Mouse (Mus musculus) embryonic facial prominence, embryonic 13.5 days (tissue): Measurements from ENCODE around the gene Gprc5c. TPM values are rescaled to one million over a fixed set of nuclear protein-coding genes. Genes with fewer than 3 reads are reported as not detected.
"Not testable (repeated sequence)": the region's sequence is repeated elsewhere in the genome, so short reads cannot be mapped to it uniquely, and the experiment has no call there.

ENCODE experiments used
- ATAC-seq: fragments of 200-750 bp; cut with Nextera tagmentation; 2 replicates; pipeline ENCODE4 v1.8.0; 2017; ENCODE audit warnings: low read depth; ENCODE audit not compliant: insufficient number of reproducible peaks, insufficient read depth, low FRiP score, low TSS enrichment
- H3K27ac ChIP-seq: fragments of 300-500 bp; sonication (generic); 2 replicates; pipeline ENCODE4 v1.5.1; 2015; ENCODE audit warnings: moderate library complexity, mild to moderate bottlenecking, inconsistent platforms
- H3K27me3 ChIP-seq: fragments of 300-500 bp; sonication (generic); 2 replicates; pipeline ENCODE4 v1.6.1; 2015; ENCODE audit warnings: mild to moderate bottlenecking, inconsistent platforms
- H3K36me3 ChIP-seq: fragments of 300-500 bp; sonication (generic); 2 replicates; pipeline ENCODE4 v1.6.1; 2015; ENCODE audit warnings: mild to moderate bottlenecking, inconsistent platforms
- H3K4me1 ChIP-seq: fragments of 300-500 bp; sonication (generic); 2 replicates; pipeline ENCODE4 v1.6.1; 2015; ENCODE audit warnings: inconsistent platforms
- H3K4me2 ChIP-seq: fragments of 300-500 bp; sonication (generic); 2 replicates; pipeline ENCODE4 v1.6.1; 2015; ENCODE audit warnings: moderate library complexity, mild to moderate bottlenecking, inconsistent platforms
- H3K4me3 ChIP-seq: fragments of 300-500 bp; sonication (generic); 2 replicates; pipeline ENCODE4 v1.5.1; 2015; ENCODE audit warnings: mild to moderate bottlenecking, inconsistent platforms
- H3K9ac ChIP-seq: fragments of 300-500 bp; sonication (generic); 2 replicates; pipeline ENCODE4 v1.6.1; 2015; ENCODE audit warnings: mild to moderate bottlenecking, inconsistent platforms
- H3K9me3 ChIP-seq: fragments of 300-500 bp; sonication (generic); 2 replicates; pipeline ENCODE4 v1.6.1; 2016; ENCODE audit warnings: inconsistent platforms
- WGBS: fragments of 180-500 bp; shearing (Covaris S2); methylation state at CpG from one replicate; pipeline ENCODE4 v1.1.7; 2015; ENCODE audit warnings: mixed read lengths; 5-methylcytosine and 5-hydroxymethylcytosine counted together
- polyA plus RNA-seq: library from polyadenylated mRNA; unstranded; fragments of >200 nt; fragmentation: Nextera tagmentation; extraction: Ambion mirVana; gene quantifications from 2 replicates; pipeline ENCODE4 v1.2.1, GENCODE M21; 2015

Gene Gprc5c
- polyA plus RNA-seq, 1 experiment from 2014 or later, result 44.8 TPM

DNA sequence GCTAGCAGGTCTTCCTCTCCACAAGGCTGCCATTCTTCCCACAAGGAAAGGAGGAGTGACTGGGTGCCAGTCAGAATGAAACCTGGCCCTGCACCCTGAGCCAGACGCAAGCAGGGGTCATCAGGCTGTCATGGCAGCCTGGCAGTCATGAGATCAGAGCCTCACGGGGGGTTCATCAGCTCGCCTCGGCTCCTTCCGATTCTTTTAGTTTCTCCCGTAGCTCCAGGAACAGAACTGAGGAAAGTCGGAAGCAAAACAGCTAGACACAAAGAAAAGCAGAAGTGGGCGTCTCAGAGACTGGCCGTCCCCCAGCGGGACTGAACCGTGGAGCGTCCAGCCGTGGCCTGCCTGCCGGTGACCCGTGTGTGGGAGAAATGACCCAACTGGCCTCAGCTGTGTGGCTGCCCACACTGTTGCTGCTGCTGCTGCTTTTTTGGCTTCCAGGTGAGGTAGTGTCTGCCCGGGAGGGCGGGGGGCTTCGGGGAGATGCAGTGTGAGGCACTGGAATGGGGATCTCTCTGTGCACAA is 39.1 kb downstream of the Gprc5c start, which contains the start of gene Cd300a:
Gene Cd300a, plus strand, starts transcription at position 51 of the 528 bp plus-strand sequence.
- Histone ChIP-seq H3K9me3 (no peaks in the 10 kb centered on the region), H3K27me3 (no peaks in the 10 kb centered on the region), H3K36me3 (no peaks in the 10 kb centered on the region), H3K4me2 (no peak within 1 kb of the TSS), H3K27ac (no peak within 1 kb of the TSS), H3K9ac (no peak within 1 kb of the TSS), H3K4me3 (no peak within 1 kb of the TSS), H3K4me1 (no peaks in the 10 kb centered on the region)
- no peak for ATAC-seq
- 74% methylated on average over 18 of the region's 18 CpGs for WGBS

DNA sequence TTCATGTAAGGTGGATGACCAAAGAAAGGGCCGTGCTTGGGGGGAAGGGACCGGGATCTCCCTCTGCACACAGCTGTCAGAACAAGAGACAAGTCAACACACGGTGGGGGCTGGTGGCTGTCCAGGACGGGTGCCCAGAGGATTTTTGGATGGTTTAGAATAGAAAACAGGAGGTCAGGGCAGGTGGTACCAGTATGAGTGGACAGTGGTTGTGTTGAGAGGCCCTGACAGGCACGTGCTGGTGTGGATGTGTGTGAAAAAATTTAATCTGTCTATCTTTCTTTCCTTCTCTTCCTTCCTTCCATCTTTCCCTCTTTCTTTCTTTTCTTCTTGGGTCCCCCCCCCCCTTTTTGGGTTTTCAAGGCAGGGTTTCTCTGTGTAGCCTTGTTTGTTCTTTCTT is 39.6 kb downstream of the Gprc5c start:
- no peaks in the 10 kb centered on the region for H3K27me3 ChIP-seq
- WGBS, result 60% methylated on average over 5 of the region's 5 CpGs
- H3K4me3 ChIP-seq, result no peak overlapping the region
- H3K9me3 ChIP-seq, result no peaks in the 10 kb centered on the region
- no peak overlapping the region for H3K9ac ChIP-seq
- no peak overlapping the region for H3K27ac ChIP-seq
- ATAC-seq, result no peak
- no peaks in the 10 kb centered on the region for H3K36me3 ChIP-seq
- H3K4me2 ChIP-seq, result no peak overlapping the region
- H3K4me1 ChIP-seq, result no peaks in the 10 kb centered on the region

DNA sequence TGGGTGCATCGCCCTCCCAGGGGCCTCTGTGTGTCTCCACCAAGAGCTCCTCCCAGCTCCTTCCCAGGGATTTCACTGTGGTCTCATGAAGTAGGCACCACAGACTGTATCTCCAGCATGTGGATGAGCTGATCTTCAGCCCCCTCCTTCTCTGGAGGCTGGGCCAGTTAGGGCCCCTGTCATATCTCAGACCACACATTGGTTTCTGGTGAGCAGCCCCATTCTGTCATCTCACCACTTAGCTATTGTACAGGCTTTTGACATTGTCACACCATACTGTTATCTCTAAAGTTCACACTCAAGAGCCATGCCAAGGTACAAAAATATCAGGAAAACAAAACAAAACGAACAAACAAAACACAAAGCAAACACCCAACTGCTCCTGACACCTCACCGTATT is 45.1 kb downstream of the Gprc5c start:
- Histone ChIP-seq H3K27me3 (no peaks in the 10 kb centered on the region), H3K4me2 (no peak overlapping the region), H3K9ac (no peak overlapping the region), H3K9me3 (no peaks in the 10 kb centered on the region), H3K4me1 (no peaks in the 10 kb centered on the region), H3K36me3 (no peaks in the 10 kb centered on the region), H3K4me3 (no peak overlapping the region), H3K27ac (no peak overlapping the region)
- WGBS, result 77% methylated on average over 3 of the region's 3 CpGs
- ATAC-seq, result no peak

DNA sequence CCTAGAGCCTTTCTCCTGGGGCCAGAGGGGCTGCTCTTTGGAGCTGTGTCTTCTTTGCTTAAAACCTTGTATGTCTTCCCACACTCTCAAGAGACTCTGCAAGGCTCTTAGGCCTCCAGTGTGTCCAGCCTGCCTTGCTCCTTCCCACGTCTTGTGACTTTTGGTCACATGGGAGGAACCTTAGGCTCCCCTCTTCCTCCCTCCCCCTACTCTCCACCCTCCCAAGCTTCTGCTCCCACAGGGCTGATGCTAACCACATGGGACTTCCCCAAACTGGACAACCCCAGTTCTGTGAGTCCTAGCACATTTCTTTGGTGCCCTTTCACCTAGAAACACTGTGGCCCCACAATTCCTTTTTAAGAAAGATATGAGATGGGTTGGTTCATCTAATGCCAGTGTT is 47.1 kb downstream of the Gprc5c start:
- Histone ChIP-seq H3K36me3 (no peaks in the 10 kb centered on the region), H3K4me3 (no peak overlapping the region), H3K27ac (no peak overlapping the region), H3K9ac (no peak overlapping the region), H3K27me3 (no peaks in the 10 kb centered on the region), H3K4me2 (no peak overlapping the region), H3K4me1 (no peaks in the 10 kb centered on the region), H3K9me3 (no peaks in the 10 kb centered on the region)
- no peak for ATAC-seq
- WGBS, result 45% methylated on average over 1 of the region's 1 CpGs

DNA sequence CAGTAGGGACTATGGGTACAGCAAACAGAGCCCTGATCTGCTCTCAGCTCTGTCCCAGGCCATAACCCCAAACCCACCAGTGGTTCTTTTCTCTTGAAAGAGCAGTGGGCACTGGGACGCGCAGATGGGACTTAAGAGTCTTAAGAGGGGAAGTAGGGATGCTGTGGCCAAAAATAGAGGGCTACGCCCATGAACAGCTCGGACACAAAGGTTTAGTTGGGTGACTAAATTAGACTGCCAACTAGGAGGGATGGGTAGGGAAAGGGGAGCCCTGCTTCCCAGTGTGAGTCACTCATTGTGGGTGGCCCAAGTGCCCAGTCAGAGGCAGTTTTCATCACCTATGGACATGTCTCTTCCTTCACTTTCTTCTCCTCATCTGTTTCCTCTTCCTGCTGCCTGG is 52.3 kb downstream of the Gprc5c start:
- H3K27me3 ChIP-seq, result no peaks in the 10 kb centered on the region; the same call in 1 of the 2 replicates

DNA sequence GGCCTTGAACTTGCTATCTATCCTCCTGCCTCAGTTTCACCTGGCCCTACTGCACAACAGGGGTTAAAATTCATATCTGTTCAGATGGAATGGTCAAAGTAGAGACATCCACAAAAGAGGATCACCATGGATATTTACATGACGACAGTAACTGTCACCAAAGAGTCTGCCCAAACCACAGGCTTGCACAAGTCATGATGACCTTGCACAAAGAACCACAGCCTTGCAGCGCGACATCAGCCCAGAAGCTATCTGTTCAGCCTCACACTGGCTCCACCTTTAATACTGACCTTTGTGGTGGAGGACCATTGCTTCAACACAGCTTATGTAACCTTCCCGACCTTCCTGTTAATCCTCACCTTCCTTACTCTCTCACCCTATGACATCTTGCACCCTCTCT is 56.6 kb downstream of the Gprc5c start:
- no peak overlapping the region for H3K4me2 ChIP-seq
- no peak for ATAC-seq
- no peaks in the 10 kb centered on the region; the same call in 1 of the 2 replicates for H3K27me3 ChIP-seq
- H3K36me3 ChIP-seq, result no peaks in the 10 kb centered on the region
- no peak overlapping the region for H3K9ac ChIP-seq
- H3K4me3 ChIP-seq, result no peak overlapping the region
- 79% methylated on average over 4 of the region's 4 CpGs for WGBS
- no peaks in the 10 kb centered on the region for H3K4me1 ChIP-seq
- no peaks in the 10 kb centered on the region for H3K9me3 ChIP-seq
- no peak overlapping the region for H3K27ac ChIP-seq

More for the DNA sequence above, 52.3 kb downstream of the Gprc5c start:
- WGBS, result 81% methylated on average over 4 of the region's 4 CpGs
- Histone ChIP-seq H3K27ac (no peak overlapping the region), H3K4me2 (no peak overlapping the region), H3K4me1 (no peaks in the 10 kb centered on the region), H3K36me3 (no peaks in the 10 kb centered on the region), H3K4me3 (no peak overlapping the region), H3K9ac (no peak overlapping the region), H3K9me3 (no peaks in the 10 kb centered on the region)
- no peak for ATAC-seq

DNA sequence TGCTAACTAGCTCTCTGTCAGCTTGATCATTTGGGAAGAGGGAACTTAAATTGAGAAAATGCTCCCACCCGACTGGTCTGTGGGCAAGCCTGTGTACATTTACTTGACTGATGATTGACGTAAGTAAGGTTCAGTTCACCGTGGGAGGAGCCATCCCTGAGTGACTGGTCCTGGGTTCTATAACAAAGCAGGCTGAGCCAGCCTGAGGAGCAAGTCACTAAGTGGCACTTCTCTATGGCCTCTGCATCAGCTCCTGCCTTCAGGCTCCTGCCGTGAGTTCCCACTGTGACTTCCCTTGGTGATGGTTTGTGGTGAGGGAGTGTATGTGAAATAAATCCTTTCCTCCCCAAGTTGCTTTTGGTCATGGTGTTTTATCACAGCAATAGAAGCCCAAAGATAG is 57.1 kb downstream of the Gprc5c start:
- Histone ChIP-seq H3K4me3 (no peak overlapping the region), H3K36me3 (no peaks in the 10 kb centered on the region), H3K4me1 (no peaks in the 10 kb centered on the region), H3K9ac (no peak overlapping the region), H3K9me3 (no peaks in the 10 kb centered on the region), H3K27ac (no peak overlapping the region), H3K27me3 (no peaks in the 10 kb centered on the region; the same call in 1 of the 2 replicates), H3K4me2 (no peak overlapping the region)
- 44% methylated on average over 4 of the region's 4 CpGs for WGBS
- no peak for ATAC-seq

DNA sequence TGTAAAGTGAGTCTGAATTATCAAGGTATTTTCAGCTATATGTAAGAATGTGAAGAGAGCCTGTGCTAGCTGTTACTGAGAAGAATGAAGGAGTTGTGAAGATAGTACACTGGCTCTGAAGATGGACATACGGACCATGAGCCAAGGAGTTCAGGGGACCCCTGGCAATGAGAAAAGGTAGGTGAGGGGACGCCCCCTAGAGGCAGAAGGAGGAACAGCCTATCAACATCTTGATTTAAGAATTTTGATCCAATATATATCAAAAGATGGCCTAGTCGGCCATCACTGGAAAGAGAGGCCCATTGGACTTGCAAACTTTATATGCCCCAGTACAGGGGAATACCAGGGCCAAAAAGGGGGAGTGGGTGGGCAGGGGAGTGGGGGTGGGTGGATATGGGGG is 58.6 kb downstream of the Gprc5c start:
- 34% methylated on average over 3 of the region's 3 CpGs for WGBS
- H3K27me3 ChIP-seq, H3K4me1 ChIP-seq, H3K27ac ChIP-seq, H3K4me2 ChIP-seq, H3K9ac ChIP-seq, ATAC-seq, H3K36me3 ChIP-seq, H3K9me3 ChIP-seq, H3K4me3 ChIP-seq: not testable (repeated sequence)

DNA sequence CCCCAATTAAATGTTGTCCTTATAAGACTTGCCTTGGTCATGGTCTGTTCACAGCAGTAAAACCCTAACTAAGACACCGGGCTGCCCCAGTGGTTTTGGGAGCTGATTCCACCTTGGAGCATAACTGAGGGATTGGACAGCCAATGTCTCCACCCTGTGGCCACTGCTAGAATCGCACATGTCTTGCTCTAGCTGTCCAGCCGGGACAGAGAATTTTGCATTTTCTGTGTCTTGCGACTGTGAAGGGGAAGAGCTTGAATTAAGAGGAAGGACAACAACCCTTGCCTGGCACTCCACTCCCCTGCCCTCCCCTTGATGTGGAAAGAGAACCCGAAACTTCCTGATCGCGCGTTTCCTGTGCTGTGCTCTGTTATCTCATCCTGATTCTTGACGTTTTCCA is 61.9 kb downstream of the Gprc5c start:
- H3K27me3 ChIP-seq, result 0 out of 2 replicates have a peak, but pooled peaks cover 4% of the 10 kb centered on the region
- H3K27ac ChIP-seq, result no peak overlapping the region
- no peak overlapping the region for H3K4me3 ChIP-seq
- WGBS, result 13% methylated on average over 9 of the region's 9 CpGs
- no peak overlapping the region for H3K4me2 ChIP-seq
- no peak overlapping the region for H3K9ac ChIP-seq
- H3K4me1 ChIP-seq, result no peaks in the 10 kb centered on the region
- H3K36me3 ChIP-seq, result no peaks in the 10 kb centered on the region
- H3K9me3 ChIP-seq, result no peaks in the 10 kb centered on the region
- ATAC-seq, result peak; percentile 17; the same call in 1 of the 2 replicates

DNA sequence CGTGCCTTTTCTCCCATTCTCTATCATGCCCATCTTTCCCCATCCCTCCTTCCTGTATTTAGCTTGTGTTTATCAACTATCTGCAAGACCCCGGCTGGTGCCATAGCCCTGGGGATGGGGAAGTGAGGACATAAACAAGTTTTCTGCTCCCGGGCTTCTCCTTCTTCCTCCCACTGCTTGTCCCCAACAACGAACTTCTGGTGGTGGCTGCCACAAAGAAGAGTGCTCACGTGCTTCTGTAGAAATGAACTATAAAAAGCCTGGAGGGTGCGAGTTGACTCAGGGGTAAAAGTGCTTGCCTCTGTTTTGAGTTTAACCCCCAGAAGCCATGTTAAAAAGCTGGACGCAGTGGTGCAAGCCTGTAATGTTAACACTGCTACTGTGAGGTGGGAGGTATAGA is 64.0 kb downstream of the Gprc5c start:
- no peaks in the 10 kb centered on the region for H3K36me3 ChIP-seq
- H3K4me2 ChIP-seq, result no peak overlapping the region
- H3K27me3 ChIP-seq, result 0 out of 2 replicates have a peak, but pooled peaks cover 4% of the 10 kb centered on the region
- WGBS, result 39% methylated on average over 7 of the region's 7 CpGs
- no peaks in the 10 kb centered on the region for H3K4me1 ChIP-seq
- H3K4me3 ChIP-seq, result no peak overlapping the region
- H3K9me3 ChIP-seq, result 0 out of 2 replicates have a peak, but pooled peaks cover 3% of the 10 kb centered on the region
- ATAC-seq, result no peak
- no peak overlapping the region for H3K27ac ChIP-seq
- H3K9ac ChIP-seq, result 0 out of 2 replicates have a peak overlapping the region, but pooled peaks have one; percentile 6

DNA sequence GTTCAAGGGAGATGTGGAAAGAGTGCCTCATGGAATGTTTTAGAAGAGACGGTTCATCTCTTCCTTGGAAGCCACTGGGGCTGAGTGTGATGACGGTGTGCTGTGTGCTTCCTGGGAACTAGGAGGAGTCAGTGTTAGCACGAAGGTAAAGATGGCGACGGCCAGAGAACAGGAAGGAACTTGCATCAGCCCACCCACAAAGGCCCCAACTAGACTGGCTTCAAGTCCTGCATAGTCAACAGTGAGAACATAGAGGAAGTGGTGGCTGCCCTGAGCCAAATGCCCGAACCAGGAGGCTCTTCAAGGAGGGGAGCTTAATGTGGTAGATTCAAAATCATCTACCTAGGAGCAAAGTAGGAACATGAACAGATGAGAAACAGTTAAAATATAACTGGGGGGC is 66.2 kb downstream of the Gprc5c start:
- H3K4me1 ChIP-seq, result no peaks in the 10 kb centered on the region
- no peak overlapping the region for H3K9ac ChIP-seq
- H3K4me3 ChIP-seq, result no peak overlapping the region
- ATAC-seq, result no peak
- H3K27me3 ChIP-seq, result 0 out of 2 replicates have a peak, but pooled peaks cover 4% of the 10 kb centered on the region
- 0 out of 2 replicates have a peak, but pooled peaks cover 3% of the 10 kb centered on the region for H3K9me3 ChIP-seq
- H3K4me2 ChIP-seq, result no peak overlapping the region
- WGBS, result 71% methylated on average over 6 of the region's 6 CpGs
- no peaks in the 10 kb centered on the region for H3K36me3 ChIP-seq
- H3K27ac ChIP-seq, result no peak overlapping the region
